Mouse (Mus musculus) gastrocnemius, adult 2 months (tissue): ENCODE results near the gene Grin2d. TPM values are rescaled to one million over a fixed set of nuclear protein-coding genes. Genes with fewer than 3 reads are reported as not detected.
"Not testable (repeated sequence)": the region's sequence is repeated elsewhere in the genome, so short reads cannot be mapped to it uniquely, and the experiment has no call there.

Experiments used
- DNase-seq: peaks from one replicate; pipeline ENCODE4 v3.0.0; 2022
- H3K27ac ChIP-seq: fragments of 200-600 bp; 2 replicates; pipeline ENCODE4 v1.8.1; 2022; ENCODE audit warnings: mild to moderate bottlenecking
- H3K4me3 ChIP-seq: fragments of 200-600 bp; 2 replicates; pipeline ENCODE4 v1.8.1; 2022; ENCODE audit warnings: mild to moderate bottlenecking, moderate library complexity
- CTCF ChIP-seq: fragments of 200-600 bp; IDR thresholded peaks from 2 replicates; pipeline ENCODE4 v1.8.1; 2022; ENCODE audit warnings: antibody characterized with exemption, mild to moderate bottlenecking, moderate library complexity
- intact Hi-C: fragments of 180-260 bp; cut with DNase I; formaldehyde crosslinking; loops from one replicate; pipeline ENCODE4 v1.15.1; 2025
- long read RNA-seq, 2 experiments: library from polyadenylated mRNA; stranded (forward); transcript quantifications; one replicate each; pipeline ENCODE4 v2.0.0; 2021
- total RNA-seq, 2 experiments: library from RNA; stranded (reverse); gene quantifications; 2 replicates each; pipeline ENCODE4 v1.2.3; 2021

Gene Grin2d
- under 1 TPM; 0.13 to 0.14 TPM for total RNA-seq
- long read RNA-seq, experiment 1, partial matches to known transcripts = 1 of 1 reads
- long read RNA-seq, experiment 1, other reads (novel, unspliced or antisense) = 0 of 1 reads
- long read RNA-seq, experiment 2 = 0 reads

DNA sequence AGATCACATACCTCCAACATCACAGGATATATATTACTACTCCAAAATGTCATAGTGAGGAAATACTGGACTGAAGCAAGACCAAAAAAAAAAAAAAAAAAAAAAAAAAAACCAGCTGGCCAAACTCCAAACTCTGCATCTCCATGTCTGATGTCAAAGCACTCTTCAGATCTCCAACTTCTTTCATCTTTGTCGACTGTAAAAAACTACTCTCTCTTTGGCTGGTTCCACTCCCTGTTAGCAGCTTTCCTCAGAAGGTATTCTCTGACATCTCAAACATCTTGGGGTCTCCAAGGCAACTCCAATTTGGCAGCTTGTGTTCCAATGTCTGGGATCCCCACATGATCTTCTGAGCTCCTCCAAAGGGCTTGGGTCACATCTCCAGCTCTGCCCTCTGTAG lies at the start of gene Grin2d:
Grin2d (minus strand) TSS at position 101 of the 400 bp plus-strand sequence.
- DNase-seq, H3K4me3 ChIP-seq, H3K27ac ChIP-seq, intact Hi-C loops: not testable (repeated sequence)

DNA sequence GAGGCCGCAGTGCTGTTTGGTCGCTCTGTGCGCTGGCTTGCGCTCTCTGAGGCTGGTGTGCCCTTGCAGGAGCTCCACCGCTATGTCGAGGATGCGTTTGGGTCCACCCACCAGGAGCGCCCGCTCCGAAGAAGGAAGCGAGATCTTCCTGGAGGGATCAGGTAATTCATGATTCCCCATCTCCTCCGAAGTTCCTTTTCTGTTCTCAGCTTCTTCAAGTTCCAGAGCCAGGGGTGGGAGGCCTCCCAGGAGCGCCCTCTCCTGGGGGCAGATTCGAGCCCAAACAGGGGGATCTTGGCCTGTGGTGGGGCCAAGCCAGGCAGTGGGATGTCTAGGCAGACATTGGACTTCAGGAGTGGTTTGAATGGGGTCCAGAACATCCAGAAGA lies 46.2 kb upstream of the Grin2d start:
- peak overlapping the region; percentile 95 for H3K27ac ChIP-seq
- peak overlapping the region; percentile 81 for H3K4me3 ChIP-seq
- intact Hi-C loops = no loop called here
- peak; percentile 34 for TF ChIP-seq CTCF
- DNase-seq = no peak

DNA sequence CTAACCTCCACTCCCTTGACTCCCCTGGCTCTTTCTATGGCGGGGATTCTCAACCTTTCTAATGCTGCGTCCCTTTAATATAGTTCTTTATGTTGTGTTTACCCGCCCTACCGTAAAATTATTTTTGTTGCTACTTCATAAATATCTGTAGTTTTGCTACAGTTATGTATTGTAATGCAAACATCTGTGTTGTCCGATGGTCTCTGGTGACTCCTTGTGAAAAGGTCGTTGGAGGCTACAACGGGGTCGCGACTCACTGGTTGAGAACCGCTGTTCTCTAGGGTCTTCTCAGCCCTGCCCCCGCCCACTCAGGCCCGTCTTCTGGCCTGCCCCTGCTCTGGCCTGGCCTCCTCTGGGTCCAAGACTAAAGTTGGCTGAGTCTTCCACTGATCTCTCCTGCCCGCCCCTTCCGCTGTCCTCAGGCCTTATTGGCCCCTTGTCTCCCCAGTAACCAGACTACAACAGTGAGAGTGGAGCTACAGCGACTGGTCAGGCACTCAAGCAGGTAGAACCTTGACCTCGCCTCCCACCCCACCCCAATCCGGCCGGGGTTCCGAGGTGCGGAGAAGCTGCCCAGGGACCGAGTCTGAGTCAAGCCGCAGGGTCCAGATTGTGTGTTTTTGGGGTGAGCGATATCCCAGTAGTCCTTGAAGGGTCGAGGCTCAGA lies 45.7 kb upstream of the Grin2d start, which contains the start of gene Ccdc114:
Ccdc114 (plus strand) TSS at position 311 of the 667 bp plus-strand sequence.
- no peak for TF ChIP-seq CTCF
- intact Hi-C loops = loop anchor here (2.0 kb wide), 1 partner anchor 27 kb away; the partner anchor contains the start of genes Syngr4 and Tmem143
- DNase-seq = peak; percentile 87
- H3K4me3 ChIP-seq = peak within 1 kb of the TSS; percentile 81
- H3K27ac ChIP-seq = peak within 1 kb of the TSS; percentile 95

DNA sequence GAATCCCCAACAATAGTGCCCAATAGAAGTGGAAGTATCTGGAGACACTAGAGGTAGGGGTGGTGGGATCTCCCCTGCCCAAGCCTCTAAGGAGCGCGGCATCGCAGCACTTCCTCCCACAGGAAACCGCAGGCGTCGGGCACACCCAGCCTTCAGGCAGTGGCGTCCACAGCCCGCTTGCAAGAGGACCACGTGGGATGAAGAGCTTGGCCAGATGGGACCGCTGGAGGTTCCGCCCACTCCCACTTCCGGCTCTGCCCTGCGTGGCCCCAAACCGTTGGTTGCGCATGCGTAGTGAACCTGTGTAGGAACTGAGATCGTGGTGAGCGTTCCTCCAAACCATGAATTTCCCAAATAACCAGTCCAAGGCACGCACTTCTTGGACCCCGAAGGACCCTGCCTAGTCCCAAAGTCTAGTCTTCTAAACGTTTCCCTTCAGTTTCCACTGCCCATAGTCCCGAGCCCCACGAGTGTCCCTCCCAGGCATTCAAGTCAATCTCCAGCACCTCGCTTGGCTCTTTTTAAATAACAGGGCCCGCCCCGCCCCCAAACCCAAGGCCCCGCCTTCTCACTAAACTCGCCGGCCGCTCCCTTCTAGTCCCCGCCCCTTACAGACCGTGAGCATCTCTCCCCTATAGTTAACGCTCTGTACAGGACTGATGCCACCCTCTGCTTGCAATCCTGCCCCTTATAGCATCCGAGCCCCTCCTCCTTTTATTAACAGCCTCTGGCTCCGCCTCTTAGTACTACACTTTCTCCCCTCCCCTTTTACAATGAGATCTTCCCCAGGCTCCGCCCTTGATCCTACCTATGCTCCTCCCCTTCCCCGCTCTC lies 45.0 kb upstream of the Grin2d start:
- Histone ChIP-seq H3K4me3 (peak overlapping the region; percentile 81), H3K27ac (peak overlapping the region; percentile 95)
- peak; percentile 96 for DNase-seq
- TF ChIP-seq CTCF = no peak
- intact Hi-C loops = loop anchor here (2.0 kb wide), 1 partner anchor 26 kb away; the partner anchor contains the start of genes Syngr4 and Tmem143

DNA sequence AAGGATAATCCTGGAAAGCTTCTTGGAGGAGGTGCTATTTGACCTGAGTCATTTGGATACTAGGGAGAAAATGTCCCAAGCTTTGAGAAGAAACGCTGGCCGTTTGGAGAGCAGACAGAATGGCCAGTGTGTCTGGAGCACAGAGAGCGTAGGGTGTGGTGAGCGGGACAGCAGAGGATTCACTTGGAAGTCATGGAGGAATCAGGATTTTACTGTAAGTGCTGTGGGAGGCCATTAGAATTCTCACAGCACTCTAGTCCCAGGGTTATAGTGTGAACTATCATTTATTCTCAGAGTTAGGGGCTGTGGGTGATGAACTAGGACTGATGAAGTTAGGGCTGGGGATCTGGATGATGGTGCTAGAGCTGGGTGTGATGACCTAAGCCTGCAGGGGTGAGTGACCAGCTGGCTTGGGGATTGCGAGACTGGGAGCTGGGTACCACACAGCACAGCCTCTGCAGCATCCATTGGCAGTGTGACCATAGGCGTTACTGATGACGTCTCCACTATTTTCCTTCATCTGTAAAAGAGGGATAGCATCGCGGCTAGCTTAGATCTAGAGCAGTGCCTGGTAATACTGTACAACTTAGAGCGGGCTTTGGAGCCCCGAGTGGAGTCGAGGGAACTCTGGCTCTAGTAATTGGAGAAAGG lies 43.9 kb upstream of the Grin2d start:
- Histone ChIP-seq H3K27ac (peak overlapping the region; percentile 95), H3K4me3 (peak overlapping the region; percentile 81)
- TF ChIP-seq CTCF = no peak
- intact Hi-C loops = loop anchor here (2.0 kb wide), 1 partner anchor 25 kb away; the partner anchor contains the start of genes Syngr4 and Tmem143
- DNase-seq = peak; percentile 35

DNA sequence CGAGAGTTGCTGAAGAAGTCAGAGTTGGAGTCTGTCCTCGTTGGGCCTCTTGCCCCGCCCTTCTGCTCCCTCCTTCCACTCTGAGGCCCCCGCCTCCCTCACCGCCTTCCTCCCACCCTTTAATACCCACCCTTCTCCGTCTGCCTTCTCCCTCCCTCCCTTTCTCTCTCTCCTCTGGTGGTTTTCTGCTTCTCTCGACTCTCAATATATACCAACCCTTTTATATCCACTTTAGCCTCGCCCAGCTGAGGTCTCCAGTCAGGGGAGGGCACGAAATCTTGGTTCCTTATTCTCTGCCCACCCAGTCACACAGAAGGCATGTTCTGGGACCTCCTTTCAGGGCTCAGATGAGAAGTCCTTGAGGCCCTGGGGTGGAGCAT lies 43.1 kb upstream of the Grin2d start, which contains the start of gene Emp3:
Emp3 (minus strand) TSS at position 163 of the 380 bp plus-strand sequence.
- intact Hi-C loops = no loop called here
- Histone ChIP-seq H3K4me3 (peak within 1 kb of the TSS; percentile 81), H3K27ac (peak within 1 kb of the TSS; percentile 95)
- no peak for TF ChIP-seq CTCF
- DNase-seq = peak; percentile 80

DNA sequence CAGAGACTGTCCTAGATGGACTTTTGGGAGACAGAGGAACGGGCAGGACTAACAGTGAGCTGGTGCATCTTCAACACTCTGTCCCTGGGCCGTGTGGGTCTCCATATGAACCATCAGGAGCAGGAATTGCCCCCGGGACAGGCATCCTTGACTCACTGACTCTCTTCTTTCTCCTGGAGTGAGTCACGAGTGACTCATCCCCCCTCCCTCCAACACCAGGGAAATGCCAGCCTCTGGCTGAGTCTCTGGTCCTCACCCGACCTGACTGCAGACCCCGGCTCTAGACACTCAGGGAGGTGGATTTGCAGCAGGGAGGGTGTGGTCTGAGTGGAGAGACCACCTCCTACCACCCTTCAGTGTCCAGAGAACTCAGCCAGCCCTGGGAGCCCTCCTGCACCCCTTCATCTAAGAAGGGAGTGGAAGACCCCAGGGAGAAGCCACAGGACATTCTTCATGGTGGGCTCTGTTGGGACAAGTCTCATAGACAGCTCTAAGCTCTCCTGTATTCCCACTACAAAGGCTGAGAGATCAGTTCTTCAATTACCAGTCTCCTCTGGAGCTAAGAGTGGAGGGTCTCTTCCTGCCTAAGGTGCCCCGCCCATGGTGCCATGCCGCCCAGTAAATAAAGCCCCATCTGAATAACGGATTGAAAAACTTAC lies 42.5 kb upstream of the Grin2d start:
- TF ChIP-seq CTCF = no peak
- peak overlapping the region; percentile 78 for H3K4me3 ChIP-seq
- peak; percentile 62 for DNase-seq
- intact Hi-C loops = no loop called here
- peak overlapping the region; percentile 95 for H3K27ac ChIP-seq

DNA sequence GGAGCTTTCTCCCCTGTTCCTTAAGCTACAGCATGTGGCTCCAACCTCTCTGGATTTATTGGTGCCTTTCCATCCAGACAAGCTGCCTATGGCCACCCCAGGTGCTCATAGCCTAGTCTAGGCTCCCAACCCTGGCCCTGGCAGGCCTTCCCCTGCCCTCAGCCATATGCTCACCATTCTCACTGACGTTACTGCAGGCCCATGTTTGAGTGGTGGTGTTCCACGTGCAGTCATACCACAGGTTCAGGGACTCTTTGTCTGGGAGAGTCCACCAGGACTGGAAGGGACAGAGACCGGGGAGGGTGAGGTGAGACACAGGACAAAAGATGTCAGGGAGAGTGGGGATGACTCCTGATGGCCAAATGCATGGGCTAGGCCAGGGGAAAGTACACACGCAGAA lies 41.6 kb upstream of the Grin2d start:
- no peak for TF ChIP-seq CTCF
- Histone ChIP-seq H3K4me3 (peak overlapping the region; percentile 78), H3K27ac (peak overlapping the region; percentile 95)
- intact Hi-C loops = no loop called here
- DNase-seq = no peak

DNA sequence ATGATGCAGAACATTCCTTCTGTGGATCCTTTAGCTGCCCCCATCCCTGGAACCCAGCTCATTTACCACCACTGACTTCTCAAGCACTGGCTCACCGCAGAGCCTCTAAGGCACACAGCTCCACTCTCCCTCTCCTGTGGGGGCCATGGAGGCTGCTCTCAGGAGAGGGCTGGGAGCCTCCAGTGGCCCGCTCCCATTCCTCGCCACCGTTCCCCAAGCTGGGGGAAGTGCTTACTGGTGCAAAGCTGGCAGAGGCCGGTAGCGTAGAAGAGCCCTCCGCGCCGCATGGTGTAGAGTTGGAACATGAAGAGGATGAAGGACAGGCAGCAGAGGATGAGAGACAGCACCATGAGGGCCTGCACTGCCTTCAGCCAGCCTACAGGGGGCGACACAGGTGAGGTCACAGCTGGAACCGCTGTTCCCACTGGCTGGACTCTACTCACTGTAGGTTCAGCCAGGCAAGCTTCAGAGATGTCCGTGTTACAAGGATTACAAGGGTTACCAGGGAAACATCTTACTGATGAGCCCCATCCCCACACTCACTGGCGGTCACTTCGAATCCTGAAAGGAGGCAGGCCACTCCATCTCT lies 41.0 kb upstream of the Grin2d start:
- peak overlapping the region; percentile 95 for H3K27ac ChIP-seq
- intact Hi-C loops = no loop called here
- peak overlapping the region; percentile 78 for H3K4me3 ChIP-seq
- DNase-seq = peak; percentile 32
- peak; percentile 61 for TF ChIP-seq CTCF

DNA sequence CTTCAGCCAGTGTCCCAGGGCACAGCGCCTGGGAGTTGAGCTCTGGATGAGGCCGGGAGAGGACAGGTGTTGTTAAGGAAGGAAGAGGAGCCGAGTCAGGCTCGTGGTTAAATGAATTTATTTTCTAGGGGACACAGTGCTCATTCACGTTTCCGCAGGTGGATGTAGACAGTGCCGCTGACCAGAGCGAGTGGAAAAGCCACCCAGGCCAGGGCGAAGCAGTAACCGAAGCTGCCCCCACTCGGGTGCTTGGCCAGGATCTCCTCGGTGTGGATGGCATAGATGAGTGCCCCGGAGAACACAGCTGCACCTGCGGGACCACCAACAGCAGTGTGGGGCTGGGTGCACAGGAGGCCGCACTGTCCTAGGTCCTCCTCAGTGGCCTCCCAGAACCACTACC lies 39.7 kb upstream of the Grin2d start:
- intact Hi-C loops = no loop called here
- Histone ChIP-seq H3K4me3 (peak overlapping the region; percentile 7; the same call in 1 of the 2 replicates), H3K27ac (peak overlapping the region; percentile 88)
- no peak for TF ChIP-seq CTCF
- no peak for DNase-seq

DNA sequence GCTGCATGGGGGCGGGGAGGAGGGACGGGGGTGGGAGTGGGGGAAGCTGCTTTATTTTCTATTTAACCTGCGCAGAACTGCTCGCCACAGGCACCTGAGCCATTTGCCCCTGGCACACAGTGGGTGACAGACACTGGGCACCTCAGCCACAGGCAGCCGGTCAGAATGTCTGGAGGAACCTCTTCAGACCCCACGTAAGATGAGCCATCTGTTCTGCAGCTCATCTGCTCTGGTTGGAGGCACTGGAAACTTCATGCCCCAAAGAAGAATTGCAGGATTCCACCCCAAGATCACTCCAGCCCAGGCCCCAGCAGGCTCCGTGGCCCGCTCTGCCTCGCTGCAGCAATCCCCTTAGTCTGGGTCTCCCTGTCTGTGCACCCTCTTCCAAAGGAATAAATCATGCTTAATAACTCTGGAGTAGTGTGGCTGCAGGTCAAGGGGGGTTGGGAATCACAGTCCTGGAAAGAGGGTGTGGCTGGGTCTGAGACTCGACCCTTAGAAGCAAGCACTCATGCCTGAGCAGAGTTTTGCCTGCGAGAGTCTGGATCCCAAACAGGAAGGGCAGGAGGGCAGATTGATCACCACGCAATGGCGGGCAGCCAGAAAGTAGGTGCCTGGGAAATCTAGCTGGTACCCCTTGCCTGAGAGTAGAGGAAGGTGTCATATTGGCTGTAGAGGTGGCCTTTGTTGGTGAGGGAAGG lies 39.0 kb upstream of the Grin2d start:
- H3K4me3 ChIP-seq = peak overlapping the region; percentile 74
- intact Hi-C loops = no loop called here
- no peak for TF ChIP-seq CTCF
- H3K27ac ChIP-seq = peak overlapping the region; percentile 88
- no peak for DNase-seq
